Mouse (Mus musculus): ENCODE data around the gene Ap5z1.

DNA sequence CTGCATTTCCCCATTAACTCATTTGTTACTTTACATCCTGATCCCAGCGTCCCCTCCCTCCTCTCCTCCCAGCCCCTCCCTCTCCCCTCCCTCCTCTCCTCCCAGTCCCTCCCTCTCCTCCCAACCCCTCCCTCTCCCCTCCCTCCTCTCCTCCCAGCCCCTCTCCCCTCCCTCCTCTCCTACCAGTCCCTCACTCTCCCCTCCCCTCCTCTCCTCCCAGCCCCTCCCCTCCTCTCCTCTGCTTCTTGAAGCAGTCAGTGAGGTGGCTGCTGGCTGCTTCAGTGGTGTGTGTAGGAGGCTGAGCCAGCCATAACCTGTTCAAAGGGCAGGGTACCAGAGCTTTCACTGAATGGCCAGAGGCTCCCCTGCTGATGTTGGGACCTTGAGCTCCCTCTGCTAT lies 12.0 kb upstream of the Ap5z1 start:
- TF ChIP-seq POLR2A (IDR thresholded peaks at IDR 0.05; ENCODE audit: borderline replicate concordance, extremely low read depth, insufficient read depth, insufficient read length, poor library complexity, severe bottlenecking) (no peak), CTCF (IDR thresholded peaks at IDR 0.05; ENCODE audit: borderline replicate concordance, extremely low read depth, insufficient read depth, insufficient read length) (no peak)

Data from brain, embryonic 14.5 days (tissue).